Mouse (Mus musculus): Measurements from ENCODE around the gene Prmt3.

DNA sequence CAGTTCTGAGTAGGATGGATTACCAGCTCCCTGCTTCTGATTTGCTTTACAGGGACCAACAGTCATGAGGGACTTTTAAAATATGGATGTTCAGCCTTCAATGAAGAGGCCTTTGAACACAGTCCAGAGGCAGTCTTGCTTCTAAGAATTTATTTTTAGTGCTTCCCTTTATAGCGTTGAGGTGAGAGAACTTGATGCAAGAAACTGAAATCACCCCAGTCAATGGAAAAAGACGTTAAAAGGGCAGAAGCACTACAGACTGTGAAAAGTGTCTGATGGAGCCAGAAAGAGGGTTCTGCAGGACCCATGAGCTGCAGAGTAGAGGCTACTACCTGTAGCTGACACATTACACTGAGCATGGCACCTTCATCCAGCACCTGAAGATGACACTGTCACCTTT, 43.9 kb downstream of the Prmt3 start:
- TF ChIP-seq CTCF (IDR thresholded peaks at IDR 0.05; ENCODE audit: insufficient read depth, low read length) = no peak
- no peak for TF ChIP-seq POLR2A (IDR thresholded peaks at IDR 0.05; ENCODE audit: borderline replicate concordance, extremely low read depth, low read depth, low read length)
